Mouse (Mus musculus) ovary, postnatal 36 days (tissue): ENCODE measurements around the gene Vps41.
A peak's percentile ranks its signal among the peaks of the same experiment; 100 is the strongest.

Experiments
- DNase-seq: peaks from one replicate; pipeline ENCODE4 v3.0.0; 2022; ENCODE audit warnings: low spot score, mixed read lengths

Gene Vps41

DNA sequence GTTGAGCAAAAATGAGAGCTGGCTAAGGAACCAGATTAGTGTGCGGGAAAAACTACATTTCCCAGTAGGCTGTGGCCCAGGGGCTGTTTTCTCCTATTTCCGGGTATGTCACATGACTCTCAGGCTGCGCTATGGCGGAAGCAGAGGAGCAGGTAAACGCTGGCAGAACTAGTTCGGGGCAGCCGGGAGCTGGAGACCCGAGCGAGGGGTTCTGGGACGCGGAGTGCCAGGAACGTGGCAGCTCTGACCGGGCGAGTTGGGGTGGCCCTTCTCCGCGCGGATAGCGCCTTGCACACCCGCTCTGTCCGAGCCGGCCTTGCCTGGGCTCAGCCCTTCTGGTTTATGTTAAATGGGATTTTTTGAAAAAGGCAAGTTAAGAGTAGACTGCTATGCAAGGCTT is at the start of gene Vps41:
TSS of gene Vps41 (plus strand) at position 102 of the 400 bp plus-strand sequence.
- peak; percentile 69 for DNase-seq

DNA sequence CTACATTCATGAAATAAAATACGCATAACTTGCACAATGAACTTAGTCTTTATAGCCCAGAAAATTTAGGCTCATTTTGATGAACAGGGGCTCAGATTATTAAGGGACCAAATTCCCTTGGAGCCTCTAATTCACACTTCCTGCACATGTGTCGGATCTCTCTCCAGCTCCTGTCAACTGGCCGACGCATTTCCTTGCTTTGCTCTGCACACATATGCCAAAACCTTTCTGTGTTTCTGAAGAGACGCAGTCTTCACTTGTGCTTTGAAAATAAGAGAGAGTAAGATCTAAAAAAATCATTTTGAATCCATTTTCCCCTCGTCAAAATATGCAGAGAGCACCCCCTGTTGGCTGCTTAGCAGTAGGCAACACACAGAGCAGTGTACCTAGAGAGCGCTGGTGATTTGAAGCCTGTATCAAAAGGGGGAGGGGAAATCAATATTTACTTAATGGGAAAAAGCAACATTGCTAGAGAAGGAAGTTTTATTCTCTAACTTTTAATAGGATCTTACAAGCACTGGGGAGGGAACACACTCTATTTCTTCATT is 18.5 kb upstream of the Vps41 start:
- peak; percentile 12 for DNase-seq

GRCm38 (mm10) chr13:18711685-18712084 is 5.4 kb upstream of the Vps41 start:
- DNase-seq: no peak

DNA sequence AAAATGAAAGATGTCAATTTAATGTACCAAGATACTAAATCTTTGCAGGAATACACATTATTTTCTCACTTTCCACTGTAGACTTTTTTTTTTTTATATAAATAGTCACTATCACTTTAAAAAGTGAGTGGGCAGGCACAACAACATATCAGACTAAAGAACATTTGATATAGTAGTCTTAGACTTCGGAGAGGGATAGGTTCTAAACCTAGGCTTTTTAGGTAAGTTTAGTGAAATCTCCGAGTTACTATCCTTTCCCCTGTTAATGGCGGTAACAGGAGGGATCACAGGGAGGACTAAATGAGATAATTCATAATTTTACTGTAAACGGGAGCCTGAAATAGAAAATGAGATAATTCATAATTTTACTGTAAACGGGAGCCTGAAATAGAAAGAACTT is 379 bp upstream of the Vps41 start:
- no peak for DNase-seq

GRCm38 (mm10) chr13:18718461-18718860 is 1.4 kb downstream of the Vps41 start:
- no peak for DNase-seq

DNA sequence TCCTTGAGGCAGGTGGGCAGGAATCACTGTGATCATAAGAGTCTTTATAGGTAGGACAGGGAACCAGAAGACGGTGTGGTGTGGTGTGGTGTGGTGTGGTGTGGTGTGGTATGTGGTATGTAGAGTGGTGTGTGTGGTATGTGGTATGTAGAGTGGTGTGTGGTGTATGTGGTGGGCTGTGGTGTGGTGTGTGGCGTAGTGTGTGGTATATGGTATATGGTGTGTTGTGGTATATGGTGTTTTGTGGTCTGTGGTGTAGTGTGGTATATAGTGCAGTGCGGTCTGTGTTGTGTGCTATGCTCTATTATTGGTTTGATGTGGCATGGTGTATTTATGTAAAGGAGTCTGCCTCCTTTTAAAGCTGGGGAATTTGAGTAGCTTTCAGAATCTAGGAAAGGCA is 13.6 kb downstream of the Vps41 start:
- no peak for DNase-seq

- DNase-seq: no peak
Measured at GRCm38 (mm10) chr13:18736590-18736989, 19.5 kb downstream of the Vps41 start.

DNA sequence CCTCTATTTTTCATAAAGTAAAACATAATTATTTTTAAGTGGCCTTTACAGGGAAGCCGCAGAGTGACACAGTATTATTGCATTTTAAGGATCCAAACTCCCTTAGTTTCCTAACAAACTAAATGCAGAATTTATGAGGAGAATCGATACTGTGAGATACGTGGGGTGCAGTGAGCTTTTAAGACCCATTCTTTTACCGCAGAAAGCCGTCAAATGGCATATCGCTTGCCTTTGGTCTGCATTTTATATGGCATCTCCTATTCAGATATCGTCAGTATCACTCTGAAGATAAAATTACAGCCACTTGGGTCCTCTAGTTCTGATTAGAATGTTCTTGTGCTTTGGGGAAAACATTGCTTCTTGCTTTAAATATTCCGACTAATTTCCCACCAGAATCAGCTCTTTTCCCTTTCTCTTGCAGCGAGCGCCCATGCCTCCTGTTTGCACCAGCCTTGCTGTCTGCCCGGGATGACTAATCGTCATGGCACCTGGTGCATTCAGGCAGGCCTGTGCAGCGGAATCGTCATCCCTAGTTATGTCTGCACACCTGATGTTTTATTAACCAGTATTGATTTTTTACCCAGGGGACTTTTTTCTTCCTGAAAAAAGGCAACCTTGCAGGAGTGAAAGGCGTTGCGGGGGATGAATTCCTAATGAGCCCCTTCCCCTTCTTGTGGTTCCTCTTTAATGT is 26.6 kb downstream of the Vps41 start:
- no peak for DNase-seq

DNA sequence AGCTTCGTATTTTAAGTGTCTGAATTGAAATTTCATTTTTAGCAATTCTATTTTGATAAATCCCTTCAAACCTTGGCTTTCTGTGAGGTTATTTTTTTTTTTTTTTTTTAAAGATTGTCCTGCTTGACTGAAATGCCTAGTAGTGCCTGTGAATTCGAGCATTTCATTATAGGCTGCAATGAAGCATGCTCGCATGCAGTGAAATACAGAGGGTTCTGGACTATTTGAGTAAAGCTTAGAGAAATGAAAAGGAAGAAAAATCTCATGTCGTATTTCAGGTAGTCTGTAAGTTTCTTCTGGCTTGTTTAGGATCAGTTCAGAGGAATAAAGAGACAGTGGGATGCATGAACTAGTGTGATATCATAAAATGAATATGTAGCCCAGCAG is 27.2 kb downstream of the Vps41 start:
- DNase-seq: no peak

- DNase-seq: no peak
Measured at GRCm38 (mm10) chr13:18757958-18758357, 40.9 kb downstream of the Vps41 start.

DNA sequence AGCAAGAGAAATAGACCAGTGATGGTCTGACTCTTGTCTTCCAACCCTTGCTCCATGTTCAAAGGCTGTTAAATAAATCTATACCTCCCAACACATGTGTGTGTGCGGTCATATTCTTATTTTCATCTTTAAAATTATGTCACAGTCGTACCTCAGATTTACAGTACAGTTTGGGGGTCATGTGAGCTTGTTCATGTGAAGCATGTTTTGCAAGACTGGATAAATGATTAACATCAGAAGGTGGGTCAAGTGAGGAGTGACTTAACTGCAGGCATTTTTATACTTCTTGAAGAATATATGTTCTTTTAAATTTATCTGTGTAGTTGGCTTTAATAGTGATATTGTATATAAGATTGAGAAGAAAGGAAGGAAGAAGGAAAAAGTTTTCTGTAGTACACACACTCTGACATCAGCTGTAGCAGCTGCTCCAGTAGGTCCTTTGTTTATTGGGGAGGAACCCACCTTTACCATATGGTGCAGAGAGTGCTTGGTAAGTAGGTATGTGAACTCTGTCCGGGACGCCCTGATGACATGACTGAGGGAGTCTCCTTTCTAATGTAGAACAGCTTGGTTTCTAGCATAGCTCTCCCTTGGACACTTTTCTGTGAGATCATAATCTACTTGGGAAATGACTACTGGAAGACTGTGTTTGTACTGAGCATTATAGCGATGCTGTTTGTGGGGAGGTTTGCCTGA is 42.4 kb downstream of the Vps41 start:
- DNase-seq: no peak

GRCm38 (mm10) chr13:18761452-18761851 is 44.4 kb downstream of the Vps41 start:
- DNase-seq: no peak

- no peak for DNase-seq
Measured at GRCm38 (mm10) chr13:18767893-18768292, 50.8 kb downstream of the Vps41 start.

DNA sequence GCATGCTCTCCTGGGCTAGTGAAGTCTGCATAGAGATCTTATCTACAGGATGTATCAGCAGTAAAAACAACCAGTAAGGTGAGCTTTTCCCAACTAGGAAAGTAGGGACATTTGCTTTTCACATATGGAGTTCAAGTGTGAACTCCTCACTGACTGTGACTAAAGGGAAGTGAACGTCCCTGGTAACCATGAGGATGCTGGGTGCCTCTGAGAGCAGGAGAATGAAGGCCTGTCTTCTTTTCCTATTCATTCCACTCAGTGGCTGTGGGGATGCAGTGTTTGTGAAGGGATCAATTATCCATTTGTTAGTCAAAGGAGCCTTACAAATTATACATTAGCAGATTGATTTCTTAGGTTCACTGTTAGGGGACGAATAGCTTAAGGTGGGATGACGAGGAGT is 51.4 kb downstream of the Vps41 start:
- no peak for DNase-seq

GRCm38 (mm10) chr13:18773437-18774198 is 56.5 kb downstream of the Vps41 start:
- no peak for DNase-seq

DNA sequence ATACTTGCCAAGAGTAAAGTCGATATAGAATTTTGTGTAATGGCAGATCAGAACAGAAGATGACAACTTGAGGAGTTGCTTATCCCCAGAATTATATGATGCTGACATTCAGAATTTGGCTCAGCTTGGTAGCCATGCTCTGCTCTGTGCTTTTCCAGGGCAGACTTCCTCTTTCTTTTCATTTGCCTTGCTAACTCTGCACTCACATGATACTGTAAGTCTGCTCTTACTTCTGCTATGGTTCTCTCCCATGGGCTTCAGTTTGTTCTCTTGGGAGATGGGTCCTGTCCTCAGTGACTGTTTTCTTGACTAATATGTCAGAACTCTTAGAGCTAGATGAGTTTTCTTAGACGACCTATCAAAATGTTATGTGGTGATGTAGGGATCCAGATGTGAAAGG is 64.2 kb downstream of the Vps41 start:
- DNase-seq: no peak

DNA sequence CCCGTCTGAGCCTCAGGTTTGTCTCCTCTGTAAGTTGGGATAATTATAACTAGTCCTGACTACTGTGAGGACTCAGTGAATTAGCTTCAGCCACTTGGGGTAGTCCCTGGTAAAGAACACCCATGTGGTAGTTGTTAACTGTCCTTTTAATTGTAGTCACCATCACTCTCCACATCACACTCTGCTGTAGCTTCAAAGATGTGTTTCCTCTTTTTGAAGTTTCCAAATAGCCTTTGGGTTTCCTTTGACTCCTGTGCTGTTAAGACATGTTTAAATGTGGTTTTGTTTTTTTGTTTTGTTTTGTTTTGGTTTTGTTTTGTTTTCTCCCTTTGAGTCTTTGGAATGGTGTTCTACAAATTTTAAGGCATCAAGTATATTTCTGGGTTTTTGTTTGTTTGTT is 68.6 kb downstream of the Vps41 start:
- DNase-seq: no peak

DNA sequence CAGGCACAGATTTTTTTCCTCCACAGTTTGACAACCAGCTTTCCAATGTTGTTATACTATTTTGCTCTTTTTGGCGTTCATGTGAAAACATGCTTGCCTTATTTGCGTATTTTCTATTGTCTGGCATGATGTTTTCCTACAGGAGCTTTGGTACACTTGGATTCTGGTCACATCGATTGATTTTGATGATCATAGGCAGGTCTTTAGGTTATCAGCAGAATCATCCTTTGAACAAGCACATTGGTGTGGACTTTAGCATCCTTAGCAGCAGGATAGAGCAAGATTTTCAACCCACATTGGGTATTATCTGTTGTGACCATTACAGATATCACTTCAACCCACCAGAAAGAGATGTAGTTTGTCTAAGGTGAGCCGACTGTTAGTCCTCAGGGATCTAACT is 71.0 kb downstream of the Vps41 start:
- no peak for DNase-seq

GRCm38 (mm10) chr13:18788689-18789088 is 71.6 kb downstream of the Vps41 start:
- no peak for DNase-seq

- DNase-seq: no peak
Measured at GRCm38 (mm10) chr13:18789662-18790061, 72.6 kb downstream of the Vps41 start.

DNA sequence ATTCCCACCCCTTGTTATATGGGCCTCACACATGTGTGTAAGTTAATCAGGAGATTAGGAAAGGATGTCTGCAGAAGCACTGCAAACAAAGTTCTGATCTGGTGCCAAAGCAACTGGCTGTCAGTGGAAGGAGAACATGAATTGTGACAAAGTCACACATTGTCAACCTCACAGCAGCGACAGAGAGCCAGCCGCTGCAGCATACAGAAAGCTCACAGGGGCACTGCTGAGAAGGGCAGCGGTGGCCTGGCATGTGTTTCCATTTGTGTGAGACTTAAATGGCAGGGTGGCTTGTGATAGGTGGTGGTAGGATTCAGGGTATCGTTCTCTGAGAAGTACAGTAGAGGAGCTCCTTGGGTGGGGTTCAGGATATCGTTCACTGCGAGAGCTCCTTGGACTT is 73.0 kb downstream of the Vps41 start:
- no peak for DNase-seq

DNA sequence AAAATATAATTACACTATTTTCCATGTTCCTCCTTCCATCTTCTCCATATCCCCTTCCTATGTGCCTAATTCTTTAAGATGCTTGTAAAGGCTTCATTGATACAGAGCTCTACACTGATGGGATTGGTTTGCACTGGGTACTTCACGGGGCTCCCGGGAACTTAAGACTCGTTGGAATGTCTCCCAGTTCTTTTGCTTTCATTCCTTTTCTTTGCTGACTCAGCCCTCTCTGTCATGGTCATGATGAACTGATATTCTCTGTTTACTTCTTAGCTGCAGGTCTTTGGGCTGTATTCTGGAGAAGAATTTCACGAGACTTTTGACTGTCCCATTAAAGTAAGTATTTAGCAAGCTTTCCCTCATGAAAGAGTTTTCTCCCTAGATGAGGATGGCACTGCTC is 74.2 kb downstream of the Vps41 start:
- no peak for DNase-seq

DNA sequence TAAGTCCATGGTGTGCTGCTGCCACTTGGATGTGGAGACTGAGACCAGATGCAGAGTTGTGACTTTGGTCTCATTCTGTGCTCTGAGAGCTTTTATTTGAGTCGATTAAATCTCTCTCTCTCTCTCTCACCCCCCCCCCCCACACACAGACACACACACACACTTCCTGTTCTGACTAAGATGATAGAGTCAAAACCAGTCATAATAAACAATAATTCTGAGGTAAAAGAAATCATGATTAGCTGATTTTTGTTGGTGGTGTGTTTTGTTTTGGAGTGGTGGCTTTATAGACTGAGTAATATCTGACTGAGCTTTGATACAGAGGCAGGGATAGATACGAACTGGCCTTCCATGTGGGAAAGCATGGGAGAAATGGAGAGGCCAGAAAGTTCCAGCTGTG is 74.6 kb downstream of the Vps41 start:
- DNase-seq: no peak
